Mouse (Mus musculus) heart, adult 2 months (tissue): ENCODE data around the gene Tuba4a.

Experiments used
- EP300 ChIP-seq: fragments of 200-500 bp; IDR thresholded peaks from 2 replicates; pipeline ENCODE4 v1.6.1; 2011; ENCODE audit warnings: low read depth, low read length, control low read depth; ENCODE audit not compliant: insufficient read depth
- POLR2A ChIP-seq: fragments of 200-500 bp; IDR thresholded peaks from 2 replicates; pipeline ENCODE4 v1.6.1; 2011; ENCODE audit warnings: mild to moderate bottlenecking, low read depth, low read length, control low read depth; ENCODE audit not compliant: insufficient read depth

DNA sequence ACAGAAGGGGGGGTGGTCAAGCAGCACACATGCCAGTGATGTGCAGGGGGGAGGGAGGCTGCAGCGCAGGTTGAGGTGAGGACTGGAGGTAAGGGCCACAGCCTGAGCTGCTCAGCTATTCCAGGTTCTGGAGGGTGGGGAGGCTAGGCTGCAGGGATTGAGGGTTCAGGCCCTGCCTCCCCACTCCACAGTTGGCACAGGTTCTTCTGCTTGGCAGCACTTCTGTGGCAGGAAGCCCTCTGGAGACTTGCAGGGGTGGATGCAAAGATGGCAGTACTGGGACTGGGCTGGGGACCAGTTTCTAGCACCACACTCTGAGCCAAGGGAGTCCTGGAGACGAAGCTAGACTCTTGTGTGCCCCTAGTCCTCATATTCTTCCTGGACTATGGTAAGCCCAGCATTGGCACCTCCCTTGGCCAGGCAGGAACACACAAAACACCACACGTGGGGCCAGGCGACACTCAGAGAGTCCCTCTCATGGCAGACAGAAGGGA, 38.2 kb downstream of the Tuba4a start:
- no peak for TF ChIP-seq EP300
- TF ChIP-seq POLR2A: no peak
